Mouse (Mus musculus): ENCODE measurements at regions not wholly inside any gene's neighbourhood (a gene's known extent, or its start where the extent isn't known, plus 50 kb on each side); places are given as distances from the start of the nearest gene placed in this dataset.

DNA sequence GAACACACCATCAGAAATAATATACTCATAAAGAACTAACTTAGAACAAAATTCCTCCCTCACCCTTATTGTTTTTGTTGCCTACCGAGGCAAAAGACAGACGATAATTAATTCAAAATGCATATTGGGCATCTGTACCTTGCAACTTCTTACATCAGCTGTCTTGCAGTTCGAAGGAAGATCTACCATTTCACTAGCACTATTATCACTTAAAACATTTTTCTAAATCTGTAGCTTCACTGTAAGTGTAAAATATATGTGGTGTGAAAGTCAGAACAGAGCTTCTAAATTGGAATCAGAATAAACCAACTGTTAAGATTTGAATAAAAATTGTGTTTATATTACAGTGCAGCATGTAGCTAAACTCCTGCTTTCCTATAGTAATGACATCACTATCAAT, 562.4 kb upstream of the Atp10a start:
- Histone ChIP-seq H3K27me3 (ENCODE audit: insufficient read depth, low read length) (no peaks in the 10 kb centered on the region), H3K4me1 (replicated peaks; ENCODE audit: low read depth, low read length) (no peaks in the 10 kb centered on the region), H3K9me3 (ENCODE audit: low read length) (no peaks in the 10 kb centered on the region), H3K36me3 (ENCODE audit: insufficient read depth, low read length) (no peaks in the 10 kb centered on the region), H3K4me3 (replicated peaks; ENCODE audit: low read length) (no peak overlapping the region)
- TF ChIP-seq NANOG (IDR thresholded peaks at IDR 0.05; ENCODE audit: borderline replicate concordance, low read length) = no peak
- TF ChIP-seq POU5F1 (IDR thresholded peaks at IDR 0.05; ENCODE audit: borderline replicate concordance, low read length) = no peak
- no peak for TF ChIP-seq CTCF (conservative IDR thresholded peaks at IDR 0.05; ENCODE audit: low read length)

DNA sequence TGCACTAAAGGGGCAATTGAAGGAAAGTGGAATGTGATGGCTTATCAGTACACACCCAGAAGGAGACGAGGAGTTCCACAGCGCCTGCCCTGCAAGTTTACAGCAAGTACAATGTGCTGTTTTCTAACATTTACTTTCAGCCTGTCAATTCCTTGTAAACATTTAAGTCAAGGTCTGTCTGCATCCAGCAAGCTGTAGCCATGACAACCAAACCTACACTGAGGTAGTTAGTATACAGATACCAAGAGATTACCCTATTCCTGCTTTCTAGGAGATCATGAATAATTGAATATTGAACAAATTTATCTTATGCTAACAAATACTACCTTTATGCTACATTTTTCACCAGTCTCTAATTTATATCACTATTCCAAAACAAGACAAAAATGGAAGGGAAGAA, 569.0 kb upstream of the Gabra5 start:
- H3K36me3 ChIP-seq (ENCODE audit: insufficient read depth, low read length) = no peaks in the 10 kb centered on the region
- no peaks in the 10 kb centered on the region for H3K4me1 ChIP-seq (replicated peaks; ENCODE audit: low read depth, low read length)
- TF ChIP-seq CTCF (conservative IDR thresholded peaks at IDR 0.05; ENCODE audit: low read length) = no peak
- no peak for TF ChIP-seq NANOG (IDR thresholded peaks at IDR 0.05; ENCODE audit: borderline replicate concordance, low read length)
- TF ChIP-seq POU5F1 (IDR thresholded peaks at IDR 0.05; ENCODE audit: borderline replicate concordance, low read length) = no peak
- H3K9me3 ChIP-seq (ENCODE audit: low read length) = no peaks in the 10 kb centered on the region
- H3K4me3 ChIP-seq (replicated peaks; ENCODE audit: low read length) = no peak overlapping the region
- no peaks in the 10 kb centered on the region for H3K27me3 ChIP-seq (ENCODE audit: insufficient read depth, low read length)

DNA sequence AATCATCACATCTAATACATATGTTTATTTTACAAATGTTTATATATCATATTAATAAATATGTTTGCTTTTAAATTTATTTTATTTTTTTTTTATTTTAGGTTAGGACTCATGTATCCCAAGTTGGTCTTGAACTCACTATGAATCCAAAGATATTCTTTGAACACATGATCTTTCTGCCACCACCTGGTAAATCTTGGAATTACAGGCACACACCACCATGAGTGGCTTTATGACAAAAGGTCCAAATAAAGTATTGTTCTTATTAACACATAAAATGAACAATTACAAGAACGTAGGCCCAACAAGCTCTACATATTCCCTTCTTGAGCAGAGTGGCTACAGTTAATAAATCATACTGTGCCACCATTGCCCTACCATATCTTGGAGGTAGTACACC, 523.1 kb upstream of the Gabra5 start:
- TF ChIP-seq POU5F1 (IDR thresholded peaks at IDR 0.05; ENCODE audit: borderline replicate concordance, low read length) = no peak
- peak; percentile 53 for TF ChIP-seq CTCF (conservative IDR thresholded peaks at IDR 0.05; ENCODE audit: low read length)

DNA sequence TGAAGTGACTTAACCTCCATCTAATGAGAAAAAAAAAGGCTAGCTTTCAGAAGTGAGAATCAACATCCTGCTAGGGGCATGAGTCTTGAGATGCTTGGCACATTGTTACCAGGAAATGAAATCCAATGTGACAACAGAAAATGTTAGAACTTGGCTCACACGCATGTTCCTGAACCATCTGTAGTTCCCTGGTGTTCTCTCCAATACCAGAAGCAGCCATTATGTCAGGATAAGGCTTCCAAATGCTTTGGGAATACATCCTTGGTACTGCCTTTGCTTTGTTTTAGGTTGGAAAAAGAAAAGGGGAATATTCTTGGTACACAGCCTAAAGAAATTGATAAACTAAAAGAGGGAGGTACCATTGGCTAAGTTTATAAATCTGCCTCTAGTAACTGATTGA, 522.3 kb upstream of the Gabra5 start:
- no peaks in the 10 kb centered on the region for H3K36me3 ChIP-seq (ENCODE audit: insufficient read depth, low read length)
- no peaks in the 10 kb centered on the region for H3K27me3 ChIP-seq (ENCODE audit: insufficient read depth, low read length)
- no peak for TF ChIP-seq NANOG (IDR thresholded peaks at IDR 0.05; ENCODE audit: borderline replicate concordance, low read length)
- no peak for TF ChIP-seq CTCF (conservative IDR thresholded peaks at IDR 0.05; ENCODE audit: low read length)
- TF ChIP-seq POU5F1 (IDR thresholded peaks at IDR 0.05; ENCODE audit: borderline replicate concordance, low read length) = no peak
- H3K9me3 ChIP-seq (ENCODE audit: low read length) = no peaks in the 10 kb centered on the region
- no peak overlapping the region for H3K4me3 ChIP-seq (replicated peaks; ENCODE audit: low read length)
- no peaks in the 10 kb centered on the region for H3K4me1 ChIP-seq (replicated peaks; ENCODE audit: low read depth, low read length)

More for the DNA sequence above, 523.1 kb upstream of the Gabra5 start:
- Histone ChIP-seq H3K36me3 (ENCODE audit: insufficient read depth, low read length) (no peaks in the 10 kb centered on the region), H3K4me1 (replicated peaks; ENCODE audit: low read depth, low read length) (no peaks in the 10 kb centered on the region), H3K9me3 (ENCODE audit: low read length) (no peaks in the 10 kb centered on the region), H3K27me3 (ENCODE audit: insufficient read depth, low read length) (no peaks in the 10 kb centered on the region), H3K4me3 (replicated peaks; ENCODE audit: low read length) (no peak overlapping the region)

DNA sequence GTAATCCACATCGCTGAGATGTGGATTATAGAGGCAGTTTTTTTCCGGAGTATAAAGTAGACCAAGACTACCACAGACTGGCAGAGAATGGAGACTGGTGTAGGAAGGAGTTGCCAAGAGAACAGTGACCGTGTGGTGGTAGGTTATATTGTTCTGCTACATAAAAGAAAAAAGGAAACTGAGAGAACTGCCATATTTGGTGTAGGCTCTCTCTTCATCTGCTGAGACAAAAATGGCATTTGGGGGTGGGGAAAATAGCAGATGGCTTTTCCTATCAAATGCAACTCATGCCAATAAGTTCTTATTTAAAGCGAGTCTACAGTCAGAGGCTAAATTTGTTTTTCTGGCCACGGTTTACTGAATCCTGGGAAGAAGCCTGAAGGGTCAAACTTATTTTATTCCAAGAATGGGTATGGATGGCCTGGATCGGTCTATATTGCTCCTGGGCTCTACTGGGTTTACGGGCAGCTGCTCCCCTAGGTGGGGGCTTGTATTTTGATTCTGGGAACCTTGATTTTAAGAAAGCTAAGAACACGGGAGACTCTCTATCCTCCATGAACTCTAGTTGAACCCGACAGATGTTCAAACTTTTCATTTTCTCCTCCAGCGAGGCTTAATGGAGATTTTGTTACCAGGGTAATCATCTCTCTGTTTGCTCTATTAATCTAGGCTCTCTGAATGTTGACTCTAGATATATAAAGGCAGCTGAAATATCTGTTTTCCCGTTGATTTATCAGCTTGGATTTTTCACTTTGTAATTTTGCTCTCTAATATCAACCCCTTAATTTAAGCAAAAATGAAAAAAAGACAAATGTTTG, 482.8 kb upstream of the Gabra5 start:
- H3K27me3 ChIP-seq (ENCODE audit: insufficient read depth, low read length) = no peaks in the 10 kb centered on the region
- no peaks in the 10 kb centered on the region for H3K9me3 ChIP-seq (ENCODE audit: low read length)
- no peaks in the 10 kb centered on the region for H3K4me1 ChIP-seq (replicated peaks; ENCODE audit: low read depth, low read length)
- TF ChIP-seq POU5F1 (IDR thresholded peaks at IDR 0.05; ENCODE audit: borderline replicate concordance, low read length) (no peak), NANOG (IDR thresholded peaks at IDR 0.05; ENCODE audit: borderline replicate concordance, low read length) (no peak), CTCF (conservative IDR thresholded peaks at IDR 0.05; ENCODE audit: low read length) (no peak)
- no peak overlapping the region for H3K4me3 ChIP-seq (replicated peaks; ENCODE audit: low read length)
- H3K36me3 ChIP-seq (ENCODE audit: insufficient read depth, low read length) = no peaks in the 10 kb centered on the region

DNA sequence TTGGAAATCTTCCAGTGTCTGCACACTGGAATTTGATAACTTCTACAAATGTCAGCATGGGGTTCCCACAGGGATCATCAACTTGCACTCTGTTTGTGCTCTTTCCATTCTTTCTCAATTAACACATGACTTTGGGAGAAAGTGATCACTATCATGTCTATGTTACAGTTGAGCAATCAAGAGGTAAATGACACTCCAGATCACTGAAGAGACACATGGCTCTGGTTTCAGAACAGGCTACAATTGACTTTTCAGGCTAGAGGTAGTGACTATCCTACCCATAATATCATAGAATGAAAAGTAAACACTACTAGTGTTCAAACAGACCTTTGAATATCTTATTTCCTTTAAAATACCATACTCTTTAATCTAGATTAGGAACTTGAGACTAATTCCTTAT, 473.3 kb upstream of the Gabra5 start:
- Histone ChIP-seq H3K4me3 (replicated peaks; ENCODE audit: low read length) (no peak overlapping the region), H3K36me3 (ENCODE audit: insufficient read depth, low read length) (no peaks in the 10 kb centered on the region), H3K4me1 (replicated peaks; ENCODE audit: low read depth, low read length) (no peaks in the 10 kb centered on the region), H3K27me3 (ENCODE audit: insufficient read depth, low read length) (no peaks in the 10 kb centered on the region), H3K9me3 (ENCODE audit: low read length) (no peaks in the 10 kb centered on the region)
- TF ChIP-seq POU5F1 (IDR thresholded peaks at IDR 0.05; ENCODE audit: borderline replicate concordance, low read length) = no peak
- TF ChIP-seq NANOG (IDR thresholded peaks at IDR 0.05; ENCODE audit: borderline replicate concordance, low read length) = no peak
- TF ChIP-seq CTCF (conservative IDR thresholded peaks at IDR 0.05; ENCODE audit: low read length) = no peak

DNA sequence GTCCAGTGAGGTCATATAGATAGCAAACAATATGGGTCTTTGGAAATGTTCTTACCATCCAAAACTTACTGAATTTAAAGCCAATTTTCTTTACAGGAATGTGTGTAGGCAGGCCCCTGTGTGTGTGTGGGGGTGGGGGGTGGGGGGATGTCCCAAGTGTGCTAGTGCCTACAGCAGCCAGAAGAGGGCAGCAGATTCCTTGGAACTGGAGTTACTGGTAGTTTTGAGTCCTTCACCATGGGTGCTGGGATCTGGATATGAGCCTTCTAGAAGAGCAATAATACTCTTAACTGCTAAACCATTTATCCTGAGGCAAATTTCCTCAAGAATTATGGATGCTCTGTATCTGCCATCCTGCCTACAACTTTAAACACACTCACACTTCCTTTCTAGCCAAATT, 456.4 kb upstream of the Gabra5 start:
- Histone ChIP-seq H3K36me3 (ENCODE audit: insufficient read depth, low read length) (no peaks in the 10 kb centered on the region), H3K27me3 (ENCODE audit: insufficient read depth, low read length) (no peaks in the 10 kb centered on the region)

DNA sequence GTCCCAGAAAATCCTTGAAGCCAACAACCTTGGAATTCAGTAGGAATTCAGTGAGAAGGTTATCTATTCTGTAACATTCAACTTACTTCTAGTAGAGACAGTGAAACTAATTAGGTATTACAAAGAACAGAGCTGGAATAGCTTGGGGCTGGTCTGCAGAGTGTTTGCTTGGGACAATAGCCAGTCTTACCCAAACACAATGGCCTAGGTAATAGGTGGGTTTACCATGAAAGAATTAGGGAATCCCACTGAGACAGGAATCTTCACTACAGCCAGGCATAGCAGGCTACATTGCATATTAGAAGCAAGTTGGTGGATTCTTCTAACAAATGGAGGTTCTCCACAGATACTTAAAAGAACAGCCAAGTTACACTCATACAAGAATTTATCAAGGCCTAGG, 449.0 kb upstream of the Gabra5 start:
- Histone ChIP-seq H3K36me3 (ENCODE audit: insufficient read depth, low read length) (no peaks in the 10 kb centered on the region), H3K27me3 (ENCODE audit: insufficient read depth, low read length) (no peaks in the 10 kb centered on the region), H3K9me3 (ENCODE audit: low read length) (no peaks in the 10 kb centered on the region), H3K4me3 (replicated peaks; ENCODE audit: low read length) (no peak overlapping the region), H3K4me1 (replicated peaks; ENCODE audit: low read depth, low read length) (no peaks in the 10 kb centered on the region)
- TF ChIP-seq POU5F1 (IDR thresholded peaks at IDR 0.05; ENCODE audit: borderline replicate concordance, low read length) = no peak
- TF ChIP-seq CTCF (conservative IDR thresholded peaks at IDR 0.05; ENCODE audit: low read length) = no peak
- TF ChIP-seq NANOG (IDR thresholded peaks at IDR 0.05; ENCODE audit: borderline replicate concordance, low read length) = peak; percentile 23; the same call in 1 of the 2 replicates

More for the DNA sequence above, 456.4 kb upstream of the Gabra5 start:
- H3K4me1 ChIP-seq (replicated peaks; ENCODE audit: low read depth, low read length) = no peaks in the 10 kb centered on the region
- no peak overlapping the region for H3K4me3 ChIP-seq (replicated peaks; ENCODE audit: low read length)
- no peaks in the 10 kb centered on the region for H3K9me3 ChIP-seq (ENCODE audit: low read length)
- TF ChIP-seq CTCF (conservative IDR thresholded peaks at IDR 0.05; ENCODE audit: low read length) = peak; percentile 14; the same call in 1 of the 2 replicates
- no peak for TF ChIP-seq POU5F1 (IDR thresholded peaks at IDR 0.05; ENCODE audit: borderline replicate concordance, low read length)
